Mouse (Mus musculus) midbrain, postnatal 0 days (tissue): ENCODE data around the gene Acot9. TPM values are rescaled to one million over a fixed set of nuclear protein-coding genes. Genes with fewer than 3 reads are reported as not detected.

Source experiments
- ATAC-seq: fragments of 200-750 bp; cut with Nextera tagmentation; 2 replicates; pipeline ENCODE4 v1.8.0; 2017; ENCODE audit warnings: moderate number of reproducible peaks, mild to moderate bottlenecking, moderate TSS enrichment, moderate library complexity; ENCODE audit not compliant: low FRiP score
- DNase-seq: peaks from one replicate; pipeline ENCODE4 v3.0.0-alpha.2; 2015; ENCODE audit warnings: low spot score
- H3K27ac ChIP-seq: fragments of 300-500 bp; sonication (generic); 2 replicates; pipeline ENCODE4 v1.5.1; 2014; ENCODE audit warnings: low read depth, mild to moderate bottlenecking, low read length, mixed read lengths
- H3K27me3 ChIP-seq: fragments of 300-500 bp; sonication (generic); 2 replicates; pipeline ENCODE4 v1.6.1; 2014; ENCODE audit warnings: low read length, control low read depth, mixed read lengths; ENCODE audit not compliant: insufficient read depth
- H3K36me3 ChIP-seq: fragments of 300-500 bp; sonication (generic); 2 replicates; pipeline ENCODE4 v1.6.1; 2014; ENCODE audit warnings: low read length, control low read depth, mixed read lengths; ENCODE audit not compliant: insufficient read depth
- H3K4me1 ChIP-seq: fragments of 300-500 bp; sonication (generic); 2 replicates; pipeline ENCODE4 v1.6.1; 2014; ENCODE audit warnings: mild to moderate bottlenecking, control low read depth, antibody characterized with exemption, low read length, mixed read lengths; ENCODE audit not compliant: insufficient read depth
- H3K4me2 ChIP-seq: fragments of 300-500 bp; sonication (generic); 2 replicates; pipeline ENCODE4 v1.6.1; 2014; ENCODE audit warnings: low read depth, mild to moderate bottlenecking, low read length, mixed read lengths; ENCODE audit not compliant: poor library complexity, severe bottlenecking
- H3K4me3 ChIP-seq: fragments of 300-500 bp; sonication (generic); 2 replicates; pipeline ENCODE4 v1.5.1; 2014; ENCODE audit warnings: low read depth, mild to moderate bottlenecking, low read length, moderate library complexity
- H3K9ac ChIP-seq: fragments of 300-500 bp; sonication (generic); replicated peaks from 2 replicates; pipeline ENCODE4 v1.6.1; 2014; ENCODE audit warnings: mild to moderate bottlenecking, low read length, moderate library complexity, mixed read lengths; ENCODE audit not compliant: poor library complexity, severe bottlenecking
- H3K9me3 ChIP-seq: fragments of 300-500 bp; sonication (generic); 2 replicates; pipeline ENCODE4 v1.6.1; 2016; ENCODE audit warnings: low read length, control low read depth
- CTCF ChIP-seq: IDR thresholded peaks from 2 replicates; pipeline ENCODE4 v1.5.1; 2016; ENCODE audit warnings: antibody characterized with exemption, mild to moderate bottlenecking
- WGBS: fragments of 180-500 bp; shearing (Covaris S2); extraction: QIAGEN DNeasy Blood & Tissue Kit; methylation state at CpG from one replicate; pipeline ENCODE4 v1.1.7; 2014; 5-methylcytosine and 5-hydroxymethylcytosine counted together
- polyA plus RNA-seq: library from polyadenylated mRNA; unstranded; fragments of >200 nt; fragmentation: Nextera tagmentation; extraction: Ambion mirVana; gene quantifications from 2 replicates; pipeline ENCODE4 v1.2.1, GENCODE M21; 2015
- total RNA-seq: library from RNA; depleted of rRNA; stranded (reverse); fragments of >200 nt; gene quantifications from 2 replicates; pipeline ENCODE4 v1.2.3, GENCODE M21; 2014; rRNA removed

Gene Acot9
- 30.8 and 34.4 TPM in 2 replicates for total RNA-seq
- 51.7 and 54.0 TPM in 2 replicates for polyA plus RNA-seq

DNA sequence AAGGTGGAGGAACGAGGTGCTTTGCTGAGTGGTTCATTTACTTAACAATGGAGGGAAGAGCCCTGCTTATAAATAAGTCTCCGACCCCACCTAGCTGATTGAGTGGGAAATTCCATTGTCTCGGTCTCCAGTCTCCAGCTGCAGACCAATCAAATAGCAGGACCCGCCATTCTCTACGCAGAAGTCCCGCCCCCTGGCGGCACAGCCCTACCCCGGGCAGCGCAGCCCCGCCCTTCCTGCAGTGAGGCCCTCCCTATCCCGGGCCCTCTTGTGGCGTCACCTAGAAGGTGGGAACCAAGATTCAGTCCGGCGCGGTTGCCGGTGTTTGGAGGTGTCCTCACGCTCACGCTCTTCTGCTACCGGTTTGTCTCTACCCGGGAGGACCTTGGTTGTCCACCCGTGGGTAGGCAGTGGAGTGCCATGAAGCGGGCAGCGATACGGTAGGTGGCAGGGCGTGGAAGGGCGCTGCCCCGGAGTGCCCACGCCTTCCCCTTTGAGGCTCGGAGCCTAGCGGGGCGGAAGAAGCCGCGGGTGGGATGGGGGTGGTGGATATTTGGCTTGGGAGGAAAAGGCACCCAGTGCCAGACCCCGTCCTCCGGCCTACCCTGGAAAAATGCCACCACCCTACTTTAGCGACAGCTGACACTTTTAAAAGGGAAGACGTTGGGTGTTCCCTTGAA lies at the start of gene Acot9:
Gene Acot9, plus strand, starts transcription at position 209 of the 680 bp plus-strand sequence.
- peak; percentile 99 for ATAC-seq
- DNase-seq, result peak; percentile 90
- H3K9ac ChIP-seq, result peak within 1 kb of the TSS; percentile 68

DNA sequence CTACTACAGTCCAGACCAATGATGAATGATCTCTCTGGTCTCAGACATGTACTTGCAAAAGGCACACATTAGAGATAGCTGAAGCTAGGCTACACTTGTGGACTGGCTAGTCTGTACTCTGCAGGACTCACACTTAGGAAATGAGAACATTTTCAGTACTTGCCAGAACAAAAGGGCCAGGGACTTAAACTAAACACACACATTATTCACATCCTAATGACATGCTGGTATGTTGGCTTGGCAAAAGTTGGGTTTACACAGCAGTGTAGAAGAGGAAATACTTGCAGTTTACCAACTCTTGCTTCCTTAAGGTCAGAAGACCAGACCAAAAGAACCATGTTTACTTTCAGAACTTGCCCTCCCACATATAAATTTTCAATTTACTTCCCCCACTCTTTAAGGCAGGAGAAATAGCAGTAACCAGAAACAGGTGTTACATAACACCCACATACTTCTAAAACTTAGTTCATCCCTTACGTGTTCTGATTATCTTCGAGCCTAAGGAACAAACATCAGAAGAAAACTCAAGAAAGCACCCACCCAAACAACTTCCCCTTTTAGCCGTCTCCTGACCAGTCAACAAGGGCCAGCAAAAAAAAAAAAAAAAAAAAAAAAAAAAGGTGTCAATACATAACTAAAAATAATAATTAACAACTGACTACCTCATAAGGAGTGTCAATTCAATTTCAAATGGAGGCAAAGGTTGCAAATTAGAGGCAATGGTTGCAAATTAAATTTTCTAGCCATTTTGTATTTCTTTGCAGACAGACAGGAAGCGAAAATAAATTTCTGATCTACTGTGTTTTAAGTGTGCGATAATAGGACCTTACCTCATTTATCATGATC lies 47.7 kb upstream of the Acot9 start:
- Histone ChIP-seq H3K4me3 (no peak overlapping the region), H3K27ac (no peak overlapping the region), H3K36me3 (no peaks in the 10 kb centered on the region), H3K9me3 (no peaks in the 10 kb centered on the region), H3K9ac (no peak overlapping the region), H3K27me3 (no peaks in the 10 kb centered on the region), H3K4me2 (no peak overlapping the region), H3K4me1 (no peaks in the 10 kb centered on the region)
- 88% methylated on average over 5 of the region's 5 CpGs for WGBS
- ATAC-seq (no peak), DNase-seq (no peak)
- TF ChIP-seq CTCF, result no peak

More for the DNA sequence above, at the start of gene Acot9:
- Histone ChIP-seq H3K4me2 (peak within 1 kb of the TSS; percentile 46), H3K36me3 (no peaks in the 10 kb centered on the region), H3K9me3 (no peaks in the 10 kb centered on the region), H3K27me3 (no peaks in the 10 kb centered on the region), H3K4me3 (peak within 1 kb of the TSS; percentile 51), H3K4me1 (no peaks in the 10 kb centered on the region), H3K27ac (peak within 1 kb of the TSS; percentile 62)
- peak; percentile 67 for TF ChIP-seq CTCF
- WGBS, result 25% methylated on average over 37 of the region's 37 CpGs

DNA sequence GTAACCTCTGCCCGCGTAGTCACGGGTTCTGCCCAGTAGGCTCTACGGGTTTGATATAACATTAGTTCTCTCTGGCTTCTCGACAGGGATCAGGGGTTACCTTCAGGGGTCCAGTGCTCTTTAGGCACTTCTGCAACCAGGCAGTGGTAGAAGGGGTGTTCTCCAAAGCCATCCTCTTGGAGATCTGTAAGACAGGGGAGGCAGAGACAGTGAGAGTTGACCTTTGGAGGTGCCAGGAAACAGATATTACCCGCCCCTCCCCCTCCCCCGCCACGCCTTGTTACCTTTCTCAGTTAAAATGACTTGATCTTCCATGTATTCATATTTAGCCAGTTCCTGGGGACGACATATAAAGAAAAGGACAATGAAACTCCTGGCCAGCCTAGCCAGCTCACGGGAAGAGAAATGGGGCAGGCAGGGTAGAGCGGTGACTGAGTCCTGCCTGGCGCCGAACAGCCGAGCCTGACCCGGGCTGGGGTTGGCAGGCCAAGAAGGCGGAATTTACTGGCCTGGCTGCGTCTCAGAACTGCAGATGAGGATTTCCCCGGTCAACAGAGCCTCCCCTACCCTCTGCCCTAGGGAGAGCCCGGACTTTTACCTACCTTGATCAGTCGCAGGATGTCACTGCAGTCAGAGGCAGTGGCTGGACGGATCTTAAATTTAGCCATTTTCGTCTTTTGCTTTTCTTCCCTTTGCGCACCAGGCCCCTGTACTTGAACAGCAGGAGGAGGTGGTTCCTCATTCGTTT lies 46.6 kb upstream of the Acot9 start:
- 0 out of 2 replicates have a peak overlapping the region, but pooled peaks have one; percentile 18 for H3K27ac ChIP-seq
- no peaks in the 10 kb centered on the region for H3K4me1 ChIP-seq
- WGBS, result 27% methylated on average over 22 of the region's 24 CpGs

DNA sequence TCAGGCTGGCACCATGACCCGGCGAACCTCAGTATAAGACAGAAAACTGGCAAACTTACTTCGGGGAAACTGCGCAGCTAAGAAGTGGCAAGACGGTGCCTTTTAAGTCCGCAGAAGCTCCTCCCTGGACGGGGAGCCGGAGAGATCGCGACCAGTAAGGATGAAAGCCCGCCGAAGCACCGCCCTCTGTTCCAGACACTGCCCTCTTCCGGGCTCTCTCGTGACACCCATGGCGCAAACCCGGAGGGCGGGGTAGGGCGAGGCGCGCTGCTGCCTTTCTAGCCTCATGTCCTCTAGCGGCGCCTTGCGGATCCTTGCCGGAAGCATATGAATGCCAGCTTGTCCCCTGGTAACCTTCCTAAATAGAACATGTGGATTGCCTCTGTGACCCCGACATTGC lies 46.0 kb upstream of the Acot9 start, which contains the start of gene Sat1:
Gene Sat1, minus strand, starts transcription at position 179 of the 400 bp plus-strand sequence.
- Histone ChIP-seq H3K4me1 (no peaks in the 10 kb centered on the region), H3K9ac (peak within 1 kb of the TSS; percentile 50; the same call in 1 of the 2 replicates), H3K4me3 (peak within 1 kb of the TSS; percentile 48), H3K9me3 (no peaks in the 10 kb centered on the region), H3K4me2 (peak within 1 kb of the TSS; percentile 51), H3K27ac (0 out of 2 replicates have a peak within 1 kb of the TSS, but pooled peaks have one; percentile 18), H3K27me3 (no peaks in the 10 kb centered on the region), H3K36me3 (no peaks in the 10 kb centered on the region)
- peak; percentile 93 for DNase-seq
- 24% methylated on average over 26 of the region's 26 CpGs for WGBS
- ATAC-seq, result peak; percentile 99
- peak; percentile 78 for TF ChIP-seq CTCF

More for the DNA sequence above, 46.6 kb upstream of the Acot9 start:
- peak overlapping the region; percentile 48 for H3K4me3 ChIP-seq
- DNase-seq (no peak), ATAC-seq (peak; percentile 78)
- peak overlapping the region; percentile 51 for H3K4me2 ChIP-seq
- no peaks in the 10 kb centered on the region for H3K9me3 ChIP-seq
- H3K9ac ChIP-seq, result peak overlapping the region; percentile 50; the same call in 1 of the 2 replicates
- no peaks in the 10 kb centered on the region for H3K27me3 ChIP-seq
- H3K36me3 ChIP-seq, result no peaks in the 10 kb centered on the region
- TF ChIP-seq CTCF, result no peak

DNA sequence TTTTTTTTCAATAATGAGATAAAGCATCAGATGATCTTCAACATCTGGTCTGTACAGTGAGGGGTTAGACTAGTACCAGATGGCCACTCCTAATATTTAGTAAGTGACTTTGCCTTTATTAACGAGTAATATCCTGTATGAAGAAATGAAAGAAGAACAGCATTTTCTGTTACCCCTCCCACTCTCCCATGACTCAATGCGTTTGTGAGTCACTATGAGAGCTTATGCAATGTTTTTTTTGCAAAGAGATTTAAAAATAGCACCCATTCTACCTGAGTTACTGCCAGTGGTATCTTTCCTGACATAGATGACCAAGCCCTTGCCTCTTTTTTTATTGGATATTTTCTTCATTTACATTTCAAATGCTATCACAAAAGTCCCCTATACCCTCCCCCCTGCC lies 44.0 kb upstream of the Acot9 start:
- no peak for TF ChIP-seq CTCF
- no peak overlapping the region for H3K4me3 ChIP-seq
- no peak overlapping the region for H3K4me2 ChIP-seq
- no peak for ATAC-seq
- H3K9ac ChIP-seq, result no peak overlapping the region
- H3K4me1 ChIP-seq, result no peaks in the 10 kb centered on the region
- H3K9me3 ChIP-seq, result no peaks in the 10 kb centered on the region
- no peaks in the 10 kb centered on the region for H3K27me3 ChIP-seq
- DNase-seq, result no peak
- H3K36me3 ChIP-seq, result no peaks in the 10 kb centered on the region
- H3K27ac ChIP-seq, result no peak overlapping the region
- 85% methylated on average over 2 of the region's 2 CpGs for WGBS
